Comparison of ENCODE assay signal across 14 mouse cellular contexts in the genomic region with DNA sequence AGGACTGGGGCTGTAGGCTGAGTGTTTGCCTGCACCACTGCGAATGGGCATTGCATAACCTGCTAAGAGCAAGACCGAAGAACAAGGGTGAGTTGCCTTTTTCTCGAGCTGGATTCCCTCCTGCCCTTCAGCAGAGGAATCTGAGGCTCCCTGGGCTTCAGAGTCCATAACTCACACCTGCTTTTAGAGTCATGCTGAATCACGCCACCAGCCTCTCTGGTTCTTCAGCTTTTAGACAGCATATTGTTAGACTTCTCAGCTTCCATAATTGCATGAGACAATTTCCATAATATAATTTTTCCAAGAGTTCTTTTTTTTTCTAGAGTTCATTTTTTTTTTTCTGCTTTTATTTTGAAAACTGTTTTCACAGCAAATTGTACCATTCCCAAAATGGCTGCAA.
DNase-seq lines count a peak whose midpoint lies in the region.
"Had no signal": no experiment of that assay in that cellular context is flagged by ENCODE, and none has a peak within 500 bp of the region (broad histone marks: within the 10 kb centered on the region; RNA-seq: fewer than 3 reads in every experiment).

No protein-coding gene starts in this region.

- peak; percentile 56 for DNase-seq in brain, adult 2 months (ENCODE audit: low read depth, low spot score)
- DNase-seq in embryo, embryonic 9.5 days (ENCODE audit: extremely low spot score), result no peak
- DNase-seq: adrenal gland, adult 2 months; adrenal gland, adult 8-10 months; adrenal gland, postnatal 10 days; adrenal gland, postnatal 14 days; adrenal gland, postnatal 25 days; adrenal gland, postnatal 36 days; B cell, adult 2 months; cerebellum, adult 11 months; cerebellum, adult 11-12 months; cerebellum, adult 18-20 months; cerebellum, adult 2 months; cerebellum, adult 8-10 months had no signal
